Mouse (Mus musculus) retina, postnatal 1 day (tissue): ENCODE measurements around the gene Crlf2.

Experiments used
- DNase-seq: peaks from one replicate; pipeline ENCODE4 v3.0.0-alpha.2; 2012

Crlf2 gene

DNA sequence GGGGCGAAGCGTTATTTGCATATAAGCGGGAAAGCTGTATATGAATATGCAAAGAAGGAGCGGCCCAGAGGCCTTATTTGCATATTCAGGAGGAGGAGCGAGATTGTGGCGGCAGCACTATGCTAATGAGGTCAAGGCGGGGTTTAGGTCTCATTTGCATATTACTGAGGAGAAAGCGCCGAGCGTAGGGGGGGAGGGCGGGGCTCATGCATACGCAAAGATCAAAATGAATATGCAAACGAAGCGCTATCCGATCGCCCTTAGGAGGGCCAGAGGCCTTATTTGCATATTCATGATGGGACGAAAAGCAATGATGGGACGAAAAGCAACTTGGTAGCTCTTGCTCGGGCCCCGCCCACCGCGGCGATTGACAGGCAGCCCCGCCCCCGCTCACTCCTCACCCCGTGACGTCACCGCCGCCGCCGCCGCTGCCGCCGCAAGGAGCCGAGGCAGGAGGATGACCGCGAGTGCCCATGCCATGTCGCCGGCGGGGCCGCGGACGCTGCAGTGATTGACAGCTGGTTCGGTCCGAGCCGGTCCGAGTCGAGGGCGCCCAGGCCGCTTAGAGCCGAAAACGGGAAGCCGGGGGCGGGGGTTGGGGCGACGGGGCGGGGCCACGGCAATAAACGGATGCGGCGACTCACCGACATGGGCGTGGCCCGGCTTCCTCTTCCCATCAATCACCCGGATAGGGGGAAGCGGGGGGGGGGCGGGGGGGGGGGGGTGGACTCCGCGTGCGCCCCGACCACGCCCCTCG is at the start of gene Crlf2:
Gene Crlf2 (minus strand): TSS at position 590 of the 757 bp plus-strand sequence.
- DNase-seq: peak; percentile 96

DNA sequence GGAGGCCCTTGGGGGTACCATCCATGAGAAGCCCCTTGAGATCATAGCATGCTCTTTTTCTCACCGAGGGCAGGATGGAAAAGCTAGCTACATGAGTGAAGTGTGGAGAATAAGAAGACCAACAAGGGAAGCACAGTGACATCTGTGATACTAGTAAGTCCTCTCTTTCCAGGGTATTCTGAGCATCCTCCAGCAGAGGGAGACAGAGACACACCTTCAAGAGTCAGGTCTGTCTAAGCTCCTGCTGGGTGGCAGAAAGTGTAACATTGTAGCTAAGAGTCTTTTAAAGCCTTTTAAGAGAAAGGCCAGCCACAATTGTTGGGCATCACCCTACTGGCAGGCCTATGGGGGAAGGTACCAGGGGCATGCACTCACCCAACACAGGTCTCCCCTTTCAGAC is 43.8 kb upstream of the Crlf2 start:
- DNase-seq: peak; percentile 76

DNA sequence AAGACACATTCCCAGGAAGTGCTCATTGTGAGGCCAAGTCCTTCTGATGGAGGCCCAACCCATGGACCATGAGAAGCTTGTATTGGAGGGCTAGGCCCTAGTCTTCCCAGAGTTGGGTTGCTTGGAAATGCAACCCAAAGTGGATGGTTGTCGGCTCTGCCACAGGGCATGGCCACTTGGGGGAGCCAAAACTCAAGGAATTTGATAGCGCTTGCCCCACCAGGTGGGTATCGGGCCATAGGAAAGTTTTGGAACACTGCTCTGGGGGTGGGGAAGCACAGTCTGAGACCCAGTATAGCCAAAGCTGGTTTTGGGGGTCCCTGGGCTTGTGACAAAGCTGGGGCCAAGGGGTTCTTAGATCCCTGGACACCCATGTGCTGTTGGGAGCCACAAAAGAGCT is 42.3 kb upstream of the Crlf2 start:
- peak; percentile 55 for DNase-seq

DNA sequence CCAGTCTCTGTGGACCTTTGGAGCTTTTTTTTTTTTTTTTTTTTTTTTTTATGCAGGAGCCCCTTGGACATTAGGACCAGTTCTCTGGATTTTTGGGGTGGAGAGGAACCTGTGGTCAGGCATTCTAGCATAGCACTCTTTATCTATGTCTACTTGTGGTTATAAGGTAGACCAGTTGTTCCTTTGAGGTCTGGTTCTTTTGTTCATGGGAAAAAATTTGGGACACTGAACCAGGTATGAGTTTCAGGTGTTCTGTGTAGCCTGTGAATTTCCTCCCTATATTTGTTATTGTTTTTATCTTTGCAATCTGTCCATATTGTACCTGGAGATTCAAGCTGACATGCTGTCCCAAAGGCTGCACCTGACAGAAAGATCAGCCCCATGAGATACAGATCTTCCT is 40.1 kb upstream of the Crlf2 start:
- no peak for DNase-seq

DNA sequence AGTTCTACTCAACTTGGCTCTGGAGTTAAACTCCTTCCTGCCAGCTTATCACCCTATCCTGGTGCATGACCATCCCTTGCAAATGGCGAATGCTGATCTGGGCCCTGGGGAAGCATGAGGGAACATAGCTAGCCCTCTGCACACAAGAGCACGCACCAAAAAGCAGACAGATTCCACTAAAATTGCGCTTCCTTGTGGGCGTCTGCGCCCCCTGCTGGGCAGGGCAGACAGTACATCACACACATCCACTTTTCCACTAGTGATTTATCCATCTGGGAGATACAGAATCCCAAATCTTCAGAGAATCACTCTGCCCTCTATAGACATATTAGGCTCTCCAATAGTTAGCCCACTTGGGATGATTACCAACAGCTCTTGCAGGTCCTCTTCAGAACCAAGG is 37.9 kb upstream of the Crlf2 start:
- no peak for DNase-seq

DNA sequence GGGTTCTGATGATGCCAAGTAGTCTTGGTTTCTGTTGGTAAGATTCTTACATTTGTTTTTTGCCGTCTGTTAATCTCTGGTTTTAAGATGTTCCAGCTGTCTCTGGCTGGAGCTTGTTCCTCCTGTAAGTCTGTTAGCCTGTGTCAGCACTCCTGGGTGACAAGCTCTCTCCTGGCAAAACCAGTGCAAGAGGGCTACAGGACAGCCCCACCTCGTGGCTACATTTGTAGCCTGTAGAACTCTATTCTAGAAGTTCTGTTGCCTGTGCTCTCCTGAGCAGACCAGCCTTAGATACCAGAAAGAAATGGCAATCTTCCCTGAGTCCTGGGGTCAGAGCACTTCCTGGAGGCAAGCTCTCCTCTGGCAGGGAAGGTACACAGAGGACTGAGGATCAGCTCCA is 4.0 kb upstream of the Crlf2 start:
- DNase-seq: no peak

DNA sequence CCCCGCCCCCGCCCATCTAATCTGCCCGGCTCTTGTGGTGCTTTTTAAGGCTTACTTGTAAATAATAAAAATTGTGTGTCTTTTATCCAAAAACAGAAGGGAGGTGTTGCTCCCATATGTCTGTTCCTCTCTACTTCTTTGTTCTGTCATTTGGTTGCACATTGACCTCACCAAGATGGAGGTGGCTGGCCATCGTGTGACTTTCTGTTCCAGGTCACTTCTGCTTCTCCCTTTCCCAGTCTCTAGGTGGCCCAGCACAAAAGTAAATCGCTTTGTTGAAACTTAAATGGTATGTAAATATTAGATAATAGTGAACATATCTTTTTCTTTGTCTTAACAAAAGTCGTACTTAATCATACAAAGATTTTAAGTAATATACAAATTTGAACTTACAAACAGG is 398 bp upstream of the Crlf2 start:
- no peak for DNase-seq

DNA sequence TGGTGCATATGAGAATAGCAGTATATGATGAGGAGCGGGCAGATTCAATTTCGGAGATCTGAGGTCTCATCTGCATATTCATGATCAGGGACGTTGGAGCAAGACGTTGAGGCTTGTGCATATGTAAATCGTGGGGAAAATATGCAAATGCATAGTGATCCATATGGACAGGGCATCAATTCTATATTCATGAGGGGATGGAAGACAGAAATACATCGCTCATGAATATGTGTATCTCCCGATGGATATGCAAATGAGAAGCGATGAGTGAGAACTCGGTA is 730 bp downstream of the Crlf2 start:
- DNase-seq: no peak

DNA sequence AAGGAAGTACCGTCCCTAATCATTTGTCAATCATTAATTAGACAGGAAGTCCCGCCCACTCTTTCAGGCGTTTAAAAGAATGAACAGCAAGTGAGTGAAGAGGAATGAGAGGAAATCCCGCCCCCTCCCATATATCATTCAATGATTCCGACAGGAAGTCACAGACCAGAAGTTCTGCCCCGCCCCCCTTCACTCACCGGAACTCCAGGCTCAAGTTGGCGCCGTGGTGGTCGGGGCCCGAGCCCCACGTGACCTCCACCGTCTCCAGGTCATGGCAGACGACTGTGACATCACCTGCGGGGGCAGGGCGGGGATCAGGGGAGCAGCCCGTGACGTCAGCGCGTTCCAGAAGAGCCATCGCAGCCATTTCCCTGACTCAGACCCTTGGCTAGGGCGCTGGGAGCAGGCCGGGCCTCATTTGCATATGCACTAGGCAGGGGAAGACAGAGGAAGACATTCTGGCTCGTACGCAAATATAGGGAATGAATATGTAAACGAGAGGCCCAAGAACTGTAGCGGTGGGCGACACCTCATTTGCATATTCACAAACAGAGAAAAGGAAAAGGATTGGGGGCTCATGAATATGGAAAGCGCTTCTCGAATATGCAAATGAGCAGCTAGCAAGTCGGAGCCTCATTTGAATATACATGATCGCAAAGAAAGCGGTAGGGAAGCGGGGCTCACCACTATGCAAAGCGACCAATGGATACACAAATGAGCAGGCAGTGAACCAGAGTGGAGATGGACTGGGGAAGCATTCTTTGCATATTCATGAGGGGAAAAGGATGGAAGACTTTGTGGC is 1.3 kb downstream of the Crlf2 start:
- peak; percentile 99 for DNase-seq

DNA sequence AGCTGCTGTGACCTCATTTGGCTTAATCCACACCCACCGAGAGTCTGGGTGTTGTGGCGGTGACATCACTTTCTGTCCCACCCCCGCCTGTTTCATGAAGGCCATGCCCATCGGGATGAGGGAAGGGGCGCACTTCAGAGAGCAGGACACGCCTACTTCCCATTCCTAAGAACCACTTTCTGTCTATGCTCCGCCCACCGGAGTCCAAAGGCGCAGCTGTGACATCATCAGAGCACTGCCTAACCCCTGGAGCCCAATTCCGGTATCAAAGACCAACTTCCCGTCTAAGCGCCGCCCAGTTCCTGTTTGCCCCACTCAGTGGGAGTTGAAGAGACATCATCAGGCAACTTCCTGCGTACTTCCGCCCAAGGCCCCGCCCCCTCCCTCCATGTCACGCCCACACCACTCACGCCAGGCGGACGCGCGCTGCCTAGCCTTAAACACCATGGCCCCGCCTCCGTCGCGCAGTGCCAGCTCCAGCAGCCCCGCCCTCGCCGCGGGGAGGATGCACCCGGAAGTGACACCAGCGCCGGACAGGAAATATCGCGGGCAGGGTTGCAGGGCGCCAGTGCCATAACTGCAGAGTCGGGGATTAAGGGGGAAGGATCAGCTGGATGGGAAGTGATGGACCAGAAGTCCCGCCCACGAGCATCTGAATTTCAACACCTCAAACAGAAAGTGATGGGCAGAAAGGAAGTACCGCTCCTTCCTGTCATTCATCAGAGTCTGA is 2.0 kb downstream of the Crlf2 start:
- no peak for DNase-seq

DNA sequence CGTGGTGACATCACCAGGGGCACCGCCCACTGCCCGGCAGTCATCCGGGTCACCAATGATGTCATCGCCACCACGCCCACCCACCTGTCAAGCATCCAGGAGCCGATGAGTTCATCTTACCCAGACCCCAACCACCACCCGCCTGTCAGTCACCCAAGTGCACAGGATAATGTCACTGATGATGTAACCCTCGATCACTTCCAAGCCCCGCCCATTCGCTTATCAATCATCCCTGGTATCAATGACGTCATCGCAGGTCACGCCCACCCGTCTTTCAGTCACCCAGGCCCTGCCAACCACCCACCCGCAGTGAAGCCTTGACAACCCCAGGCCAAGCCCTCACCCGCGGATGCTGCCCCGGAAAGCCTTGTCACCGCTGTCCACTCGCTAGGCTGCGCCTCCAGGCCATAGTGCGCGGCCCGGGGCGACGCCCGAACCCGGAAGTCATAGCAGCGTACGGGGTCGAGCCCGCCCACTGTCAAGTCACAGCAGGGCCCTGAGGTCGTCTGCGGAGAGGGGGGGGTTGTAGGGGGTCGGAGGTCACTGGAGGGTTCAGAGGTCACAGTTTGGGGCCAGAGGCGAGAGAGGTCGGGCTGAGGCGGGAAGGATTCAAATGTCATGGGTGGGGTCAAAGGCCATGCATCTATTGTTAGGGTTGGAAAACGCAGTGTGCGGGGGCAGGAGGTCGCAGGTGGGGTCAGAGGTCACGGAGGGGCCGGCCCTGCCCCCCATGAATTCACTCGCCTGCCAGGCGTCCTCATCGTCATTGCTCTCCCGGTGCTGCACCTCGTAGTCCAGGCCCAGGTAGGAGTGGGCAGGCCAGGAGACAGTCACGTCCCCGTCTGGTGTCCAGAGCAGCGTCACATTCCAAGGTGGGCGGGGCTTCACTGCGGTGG is 2.9 kb downstream of the Crlf2 start:
- peak; percentile 21 for DNase-seq

DNA sequence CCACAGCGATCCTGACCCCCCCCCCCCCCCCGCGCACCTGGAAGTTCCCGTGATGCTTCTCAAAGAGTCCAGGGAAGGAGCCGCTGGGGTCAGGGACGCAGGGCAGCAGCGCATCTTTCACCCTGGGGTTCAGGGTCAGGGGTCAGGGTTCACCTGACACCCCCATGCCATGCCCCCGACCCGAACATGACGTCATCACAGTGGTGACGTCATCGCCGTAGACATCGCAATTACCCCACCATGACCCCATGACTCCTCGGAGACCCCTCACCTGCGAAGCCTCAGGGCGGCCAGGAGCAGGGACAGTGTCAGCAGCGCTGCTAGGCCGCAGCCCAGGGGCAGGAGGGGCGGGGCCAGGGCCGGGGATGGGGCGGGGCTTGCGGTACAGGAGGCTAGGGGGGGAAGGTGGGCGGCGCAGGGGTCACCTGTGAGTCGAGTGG is 3.5 kb downstream of the Crlf2 start:
- DNase-seq: peak; percentile 12

DNA sequence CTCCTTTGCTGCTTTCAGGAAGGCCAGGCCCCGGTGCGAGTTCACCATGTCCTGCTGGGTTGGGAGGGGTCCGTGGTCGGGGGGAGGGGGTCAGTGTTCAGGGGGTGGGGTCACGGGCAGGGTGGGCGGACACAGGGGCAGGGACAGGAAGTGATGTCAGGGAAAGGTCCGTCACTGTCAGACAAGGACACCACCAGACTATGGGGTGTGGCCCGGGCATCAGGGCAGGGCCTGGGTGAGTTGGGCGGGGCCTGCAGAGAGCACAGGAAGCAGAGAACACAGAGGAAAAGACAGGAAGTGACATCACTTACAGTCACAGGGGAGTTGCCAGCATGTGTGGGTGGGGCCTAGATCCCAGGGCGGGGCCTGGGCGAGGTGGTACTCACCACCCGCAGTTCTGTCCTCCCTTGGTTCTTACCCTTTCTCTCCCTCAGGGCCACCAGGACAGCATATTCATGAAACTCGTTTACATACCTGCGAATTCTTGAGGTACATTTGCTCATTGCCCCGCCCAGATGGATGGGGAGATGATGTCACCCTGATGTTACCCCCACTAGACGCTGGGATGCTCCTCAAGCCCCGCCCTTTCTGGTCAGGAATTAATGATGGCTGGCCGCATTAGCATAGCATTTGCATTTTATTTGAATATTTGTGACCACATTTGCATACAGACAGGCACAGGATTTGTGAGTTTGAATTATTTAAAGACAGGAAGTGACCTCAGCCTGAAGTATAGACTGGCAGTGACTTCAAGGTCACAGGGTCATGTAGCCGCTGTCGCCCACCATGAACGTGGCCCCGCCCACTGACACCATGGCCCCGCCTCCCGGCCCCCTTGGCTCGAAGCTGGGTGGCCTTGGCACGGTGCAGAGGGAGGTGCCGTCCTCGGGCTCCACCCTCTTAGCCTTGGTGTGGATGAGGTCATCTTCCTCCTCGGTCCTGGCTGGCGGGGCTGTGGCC is 4.4 kb downstream of the Crlf2 start:
- peak; percentile 26 for DNase-seq

DNA sequence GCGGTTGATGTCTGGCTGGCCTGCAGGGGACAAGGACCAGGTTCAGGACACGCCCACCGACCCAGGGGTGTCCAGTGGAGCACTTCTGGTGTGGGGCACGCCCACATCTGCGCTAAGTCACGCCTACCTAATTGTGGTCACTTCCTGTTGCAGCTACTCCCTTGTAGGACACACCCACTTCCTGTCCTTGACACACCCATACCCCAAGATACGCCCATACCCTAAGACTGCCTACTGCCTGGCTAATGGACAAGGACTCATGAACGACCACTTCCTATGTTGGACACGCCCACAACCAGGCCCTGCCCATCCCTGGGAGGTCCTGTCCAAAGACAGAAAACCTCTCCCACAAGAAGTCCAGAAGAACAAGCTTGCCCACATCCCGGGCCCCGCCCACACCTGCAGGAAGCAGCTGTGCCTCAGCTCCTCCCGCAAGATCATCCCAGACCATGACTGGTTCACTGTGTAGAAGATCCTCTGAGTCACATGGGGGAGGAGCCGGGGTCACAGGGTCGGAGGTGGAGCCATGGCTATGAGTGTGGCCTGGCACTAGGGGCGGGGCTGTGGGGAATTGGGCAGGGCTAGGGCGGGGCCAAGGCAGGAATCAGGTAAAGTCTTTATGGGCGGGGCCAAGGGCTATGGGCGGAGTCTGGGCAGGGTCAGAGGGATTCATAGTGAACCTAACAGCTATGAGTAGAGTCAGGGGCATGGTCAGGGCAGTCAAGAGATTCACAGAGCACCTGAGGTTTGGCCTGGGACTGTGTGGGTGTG is 5.4 kb downstream of the Crlf2 start:
- DNase-seq: peak; percentile 24

DNA sequence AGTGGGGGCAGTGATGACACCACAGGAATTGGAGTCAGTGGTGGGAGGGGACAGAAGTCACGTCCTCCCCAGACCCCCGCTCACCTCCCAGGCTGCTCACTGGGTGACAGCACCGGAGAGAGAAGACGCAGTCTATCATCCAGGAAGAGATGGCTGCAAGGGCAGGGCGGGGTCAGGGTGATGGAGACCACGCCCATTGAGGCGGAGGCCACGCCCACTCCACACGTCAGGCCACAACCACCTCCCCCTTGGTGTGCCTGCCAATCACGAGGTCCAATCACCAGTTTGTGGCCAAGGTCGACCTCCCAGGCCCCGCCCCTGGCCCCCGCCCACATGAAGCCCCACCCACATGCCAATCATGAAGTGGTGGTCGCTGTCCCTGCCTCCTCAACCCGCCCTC is 6.3 kb downstream of the Crlf2 start:
- DNase-seq: peak; percentile 8

DNA sequence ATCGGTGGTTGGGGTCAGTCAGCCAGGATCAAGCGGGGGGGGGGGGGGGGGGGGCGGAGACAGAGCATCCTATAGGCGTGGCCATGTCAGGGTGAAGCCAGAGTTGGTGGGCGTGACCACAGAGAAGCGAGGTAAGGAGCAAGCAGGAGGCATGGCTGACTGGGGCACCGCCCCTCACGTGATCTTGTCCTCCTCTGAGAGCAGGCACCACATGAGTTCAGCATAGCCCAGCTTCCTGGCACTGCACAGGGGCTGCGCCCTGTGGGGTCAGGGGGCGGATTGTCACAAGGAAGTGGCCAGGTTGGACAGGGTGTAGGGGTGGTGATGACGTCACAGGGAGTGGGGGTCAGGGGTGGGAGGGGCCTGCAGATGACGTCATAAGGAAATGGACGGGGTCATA is 6.7 kb downstream of the Crlf2 start:
- peak; percentile 10 for DNase-seq

DNA sequence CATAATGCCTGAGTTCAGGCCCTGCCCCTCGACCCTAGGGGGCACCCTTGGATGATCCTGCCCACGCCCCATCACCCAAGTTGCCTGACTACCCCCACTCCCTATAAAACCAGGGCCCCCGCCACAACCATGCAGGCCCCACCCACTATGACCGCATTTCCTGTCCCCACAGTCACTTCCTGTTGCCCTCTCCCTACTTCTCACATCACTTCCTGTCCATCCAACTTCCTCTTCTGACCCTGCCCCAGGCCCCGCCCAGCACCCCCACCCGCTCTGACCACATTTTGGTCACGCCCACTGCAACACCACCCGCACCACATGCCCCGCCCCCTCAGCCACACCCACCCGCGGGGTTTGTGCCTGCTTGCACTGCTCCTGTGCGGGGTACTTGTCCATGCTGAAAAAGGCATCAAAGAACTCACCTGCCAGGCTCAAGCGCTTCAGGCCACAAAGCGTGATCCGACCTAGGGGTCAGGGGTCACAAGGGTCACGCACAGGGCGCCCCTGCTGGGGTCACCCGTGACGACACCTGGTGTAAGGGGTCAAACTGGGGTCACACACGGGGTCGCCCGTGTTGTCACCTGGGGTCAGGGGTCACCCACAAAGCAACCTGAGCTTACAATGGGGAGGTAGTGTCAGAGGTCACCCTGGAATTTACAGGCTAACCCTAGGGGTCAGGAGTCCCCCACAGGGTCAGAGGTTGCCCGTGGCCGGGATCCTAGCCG is 7.6 kb downstream of the Crlf2 start:
- no peak for DNase-seq

DNA sequence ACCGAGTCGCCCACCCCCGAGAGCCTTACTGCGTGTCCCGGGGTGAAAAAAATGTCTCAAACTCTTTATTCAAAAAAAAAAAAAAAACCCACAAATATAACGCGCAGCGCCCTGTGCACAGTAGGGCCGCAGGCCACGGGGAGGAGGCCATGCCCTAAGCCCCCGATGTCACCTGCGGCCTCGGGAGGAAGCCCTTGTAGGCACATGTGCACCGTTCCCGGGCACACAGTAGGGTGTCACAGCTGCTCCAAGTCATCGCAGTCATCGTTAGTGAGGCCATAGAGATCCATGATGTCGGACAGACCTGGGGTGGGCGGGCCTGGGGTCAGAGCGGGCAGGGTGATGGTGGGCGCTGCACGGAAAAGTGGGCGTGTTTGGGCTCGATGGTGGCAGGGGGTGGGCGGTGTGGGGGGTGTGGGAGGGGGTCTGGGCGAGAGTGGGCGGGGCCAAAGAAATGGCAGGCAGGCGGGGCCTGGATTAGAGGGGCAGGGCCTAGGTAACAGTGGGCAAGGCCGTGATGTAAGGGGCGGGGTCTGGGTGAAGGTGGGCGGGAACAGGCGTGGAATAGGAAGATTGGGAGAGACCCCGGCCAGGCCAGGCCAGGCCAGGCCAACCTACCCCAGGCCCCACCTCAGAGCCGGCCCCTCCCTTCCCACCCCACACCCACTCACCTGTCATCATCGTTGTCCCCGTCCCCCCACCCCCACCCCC is 8.4 kb downstream of the Crlf2 start:
- DNase-seq: no peak

DNA sequence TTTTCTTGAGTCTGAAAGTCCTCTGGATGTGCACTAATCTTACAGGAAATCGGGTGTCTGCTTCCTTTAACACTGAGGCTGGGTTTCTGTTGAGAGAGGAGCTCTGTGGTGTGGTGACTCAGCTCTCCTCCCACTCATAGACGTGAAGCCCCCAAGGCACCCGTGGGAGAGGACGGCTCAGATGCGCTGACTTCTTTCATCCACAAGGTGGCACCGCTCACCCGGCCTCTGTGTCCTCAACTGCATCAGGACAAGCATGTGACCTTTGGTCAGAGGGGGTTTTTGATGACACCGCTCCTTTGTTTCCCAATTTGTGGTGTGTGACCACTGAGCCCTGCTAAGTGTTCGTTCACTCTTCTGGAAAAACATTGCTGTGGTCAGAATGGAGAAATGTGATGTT is 10.1 kb downstream of the Crlf2 start:
- DNase-seq: peak; percentile 29
